Mouse (Mus musculus) embryonic facial prominence, embryonic 11.5 days (tissue): ENCODE measurements around the gene Pcsk5. TPM values are rescaled to one million over a fixed set of nuclear protein-coding genes. Genes with fewer than 3 reads are reported as not detected.
A peak's percentile ranks its signal among the peaks of the same experiment; 100 is the strongest.

Experiments used
- ATAC-seq: fragments of 200-750 bp; cut with Nextera tagmentation; replicated peaks from 2 replicates; pipeline ENCODE4 v1.8.0; 2017; ENCODE audit warnings: low read depth; ENCODE audit not compliant: insufficient number of reproducible peaks, low FRiP score, low TSS enrichment
- DNase-seq: peaks from one replicate; pipeline ENCODE4 v3.0.0-alpha.2; 2015; ENCODE audit warnings: low spot score
- H3K27ac ChIP-seq: fragments of 300-500 bp; sonication (generic); replicated peaks from 2 replicates; pipeline ENCODE4 v1.5.1; 2014; ENCODE audit warnings: mild to moderate bottlenecking, low read depth, low read length, control low read depth
- H3K27me3 ChIP-seq: fragments of 300-500 bp; sonication (generic); 2 replicates; pipeline ENCODE4 v1.6.1; 2014; ENCODE audit warnings: mild to moderate bottlenecking, low read length, moderate library complexity, mixed read lengths; ENCODE audit not compliant: control insufficient read depth, insufficient read depth
- H3K36me3 ChIP-seq: fragments of 300-500 bp; sonication (generic); replicated peaks from 2 replicates; pipeline ENCODE4 v1.6.1; 2014; ENCODE audit warnings: low read depth, mild to moderate bottlenecking, low read length, moderate library complexity, mixed read lengths; ENCODE audit not compliant: control insufficient read depth, insufficient read depth
- H3K4me1 ChIP-seq: fragments of 300-500 bp; sonication (generic); 2 replicates; pipeline ENCODE4 v1.6.1; 2014; ENCODE audit warnings: low read length, mixed read lengths; ENCODE audit not compliant: control insufficient read depth, insufficient read depth
- H3K4me2 ChIP-seq: fragments of 300-500 bp; sonication (generic); 2 replicates; pipeline ENCODE4 v1.6.1; 2014; ENCODE audit warnings: low read depth, mild to moderate bottlenecking, control low read depth, low read length, moderate library complexity
- H3K4me3 ChIP-seq: fragments of 300-500 bp; sonication (generic); 2 replicates; pipeline ENCODE4 v1.5.1; 2014; ENCODE audit warnings: low read depth, low read length, control low read depth
- H3K9ac ChIP-seq: fragments of 300-500 bp; sonication (generic); replicated peaks from 2 replicates; pipeline ENCODE4 v1.6.1; 2014; ENCODE audit warnings: mild to moderate bottlenecking, control low read depth, low read length
- H3K9me3 ChIP-seq: fragments of 300-500 bp; sonication (generic); replicated peaks from 2 replicates; pipeline ENCODE4 v1.6.1; 2016; ENCODE audit warnings: mild to moderate bottlenecking, low read length, inconsistent platforms, mixed read lengths; ENCODE audit not compliant: control insufficient read depth
- WGBS: fragments of 180-500 bp; shearing (Covaris S2); extraction: QIAGEN DNeasy Blood & Tissue Kit; methylation state at CpG from one replicate; pipeline ENCODE4 v1.1.7; 2014; 5-methylcytosine and 5-hydroxymethylcytosine counted together
- polyA plus RNA-seq: library from polyadenylated mRNA; unstranded; fragments of >200 nt; fragmentation: Nextera tagmentation; extraction: Ambion mirVana; gene quantifications from 2 replicates; pipeline ENCODE4 v1.2.1, GENCODE M21; 2014

Gene Pcsk5
- polyA plus RNA-seq, 1 experiment from 2014 or later: 17.0 TPM

DNA sequence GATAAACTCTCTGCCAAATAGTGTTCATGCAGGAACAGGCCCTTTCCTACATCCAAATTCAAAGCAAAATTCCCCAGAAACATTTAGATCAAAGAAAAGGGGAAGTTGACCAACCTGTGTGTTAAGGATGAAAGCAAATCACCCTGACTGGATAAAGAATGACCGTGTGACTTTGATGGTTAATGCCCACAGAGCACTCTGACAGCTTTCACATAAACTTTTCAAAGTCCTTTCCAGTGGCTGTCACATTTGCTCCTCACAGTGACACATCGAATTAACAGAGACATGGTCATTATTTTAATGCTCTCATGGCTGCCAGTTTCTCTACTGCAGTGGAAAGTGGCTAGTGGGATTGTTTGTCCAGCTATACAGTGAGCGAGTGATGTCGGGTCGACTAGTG lies 8.5 kb upstream of the Pcsk5 start:
- Histone ChIP-seq H3K36me3 (no peaks in the 10 kb centered on the region), H3K9ac (no peak overlapping the region), H3K9me3 (no peaks in the 10 kb centered on the region), H3K4me1 (no peaks in the 10 kb centered on the region), H3K4me2 (no peak overlapping the region), H3K27ac (no peak overlapping the region), H3K4me3 (no peak overlapping the region), H3K27me3 (no peaks in the 10 kb centered on the region)
- ATAC-seq (no peak), DNase-seq (no peak)
- WGBS: 74% methylated on average over 5 of the region's 5 CpGs

DNA sequence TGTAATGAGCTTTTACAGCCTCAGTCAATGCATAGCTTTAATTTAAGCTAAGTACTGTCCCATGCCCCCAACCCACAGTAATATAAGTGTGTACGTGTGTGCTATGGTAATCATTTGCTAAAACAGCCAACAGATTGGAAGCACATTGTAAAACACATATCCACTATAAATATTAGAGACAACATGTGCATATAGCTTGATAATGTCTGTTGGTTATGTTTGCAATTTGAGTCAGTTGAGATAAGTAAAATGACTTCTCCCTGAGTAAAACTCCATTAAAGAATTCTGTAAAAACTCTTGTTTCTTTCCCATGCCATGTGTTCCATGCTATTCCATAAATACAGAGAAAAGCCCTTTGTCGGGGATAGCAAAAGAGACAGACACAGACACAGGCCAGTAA lies 4.2 kb upstream of the Pcsk5 start:
- H3K4me2 ChIP-seq: no peak overlapping the region
- ATAC-seq: no peak

DNA sequence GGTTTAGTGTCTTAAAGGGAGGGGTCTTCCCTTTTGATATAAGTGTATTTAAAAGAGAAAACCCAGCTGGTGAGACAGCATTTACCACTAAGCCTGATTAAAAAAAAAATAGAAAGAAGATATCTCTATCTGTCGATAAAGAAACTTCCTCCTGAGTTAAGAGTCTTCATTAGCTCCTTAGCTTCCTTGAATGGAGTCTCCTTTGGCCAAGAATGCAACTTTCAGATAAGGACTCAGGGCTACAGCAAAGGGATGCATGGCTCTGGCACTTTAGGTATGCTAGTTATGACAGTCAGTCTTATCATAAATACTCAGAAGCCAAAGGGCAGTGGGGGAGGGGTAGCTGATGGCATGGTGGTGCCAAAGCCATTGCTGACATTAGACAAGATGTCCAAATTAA lies 2.4 kb upstream of the Pcsk5 start:
- Histone ChIP-seq H3K4me3 (no peak overlapping the region), H3K9me3 (no peaks in the 10 kb centered on the region), H3K27ac (no peak overlapping the region), H3K27me3 (no peaks in the 10 kb centered on the region), H3K4me2 (no peak overlapping the region), H3K4me1 (no peaks in the 10 kb centered on the region), H3K36me3 (no peaks in the 10 kb centered on the region), H3K9ac (no peak overlapping the region)
- no peak for ATAC-seq
- DNase-seq: no peak
- WGBS: 86% methylated on average over 1 of the region's 1 CpGs

More for the DNA sequence above, 4.2 kb upstream of the Pcsk5 start:
- Histone ChIP-seq H3K4me1 (no peaks in the 10 kb centered on the region), H3K36me3 (no peaks in the 10 kb centered on the region), H3K9ac (no peak overlapping the region), H3K27ac (no peak overlapping the region), H3K9me3 (no peaks in the 10 kb centered on the region), H3K27me3 (no peaks in the 10 kb centered on the region), H3K4me3 (no peak overlapping the region)
- DNase-seq: no peak
- WGBS: 77% methylated on average over 2 of the region's 2 CpGs

DNA sequence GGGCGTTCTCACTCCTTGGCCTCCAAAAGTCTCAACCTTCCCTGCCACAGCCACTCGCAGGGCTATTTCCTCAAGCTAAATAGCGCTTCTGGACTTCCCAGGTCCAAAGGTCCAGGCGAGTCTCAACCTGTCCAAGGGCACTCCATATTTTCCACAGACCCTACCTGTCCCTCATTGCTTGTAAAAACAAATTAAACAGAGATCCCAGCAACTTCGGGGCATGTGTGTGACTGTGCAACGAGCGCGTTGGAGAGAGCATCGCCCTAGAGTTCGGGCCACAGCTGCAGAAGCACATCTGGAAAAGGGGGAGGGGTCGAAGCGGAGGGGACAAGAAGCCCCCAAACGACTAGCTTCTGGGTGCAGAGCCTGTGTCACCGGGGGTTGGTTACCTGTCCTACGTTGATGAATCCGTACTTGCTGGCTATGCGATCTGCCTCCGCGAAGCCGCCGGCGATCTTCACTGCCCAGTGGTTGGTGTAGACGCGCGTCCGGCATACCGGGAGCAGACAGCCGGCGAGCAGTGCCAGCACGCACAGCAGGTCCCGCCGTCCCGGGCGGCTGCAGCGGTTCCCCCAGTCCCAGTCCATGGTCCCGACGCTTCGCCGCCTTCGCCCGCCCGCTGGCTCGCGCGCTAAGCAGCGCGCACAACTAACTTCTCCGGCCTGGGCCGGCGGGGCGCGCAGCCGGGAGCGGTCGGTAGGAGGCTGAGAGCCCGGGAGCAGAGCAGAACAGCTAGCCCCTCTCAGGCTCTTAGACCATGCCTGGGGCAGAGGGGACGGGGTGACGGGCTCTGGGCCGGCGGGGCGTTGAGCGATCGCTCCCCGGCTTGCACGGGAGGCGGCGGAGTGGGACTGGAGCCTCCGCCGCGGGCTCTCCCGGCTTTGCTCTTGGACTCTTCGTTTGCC lies 614 bp downstream of the Pcsk5 start:
- WGBS: under 1% methylated on average over 66 of the region's 72 CpGs
- Histone ChIP-seq H3K4me2 (peak overlapping the region; percentile 56), H3K27me3 (no peaks in the 10 kb centered on the region), H3K4me3 (peak overlapping the region; percentile 79), H3K9ac (peak overlapping the region; percentile 90), H3K27ac (peak overlapping the region; percentile 74), H3K9me3 (no peaks in the 10 kb centered on the region), H3K4me1 (no peaks in the 10 kb centered on the region), H3K36me3 (no peaks in the 10 kb centered on the region)
- ATAC-seq (peak; percentile 90), DNase-seq (peak; percentile 67)

DNA sequence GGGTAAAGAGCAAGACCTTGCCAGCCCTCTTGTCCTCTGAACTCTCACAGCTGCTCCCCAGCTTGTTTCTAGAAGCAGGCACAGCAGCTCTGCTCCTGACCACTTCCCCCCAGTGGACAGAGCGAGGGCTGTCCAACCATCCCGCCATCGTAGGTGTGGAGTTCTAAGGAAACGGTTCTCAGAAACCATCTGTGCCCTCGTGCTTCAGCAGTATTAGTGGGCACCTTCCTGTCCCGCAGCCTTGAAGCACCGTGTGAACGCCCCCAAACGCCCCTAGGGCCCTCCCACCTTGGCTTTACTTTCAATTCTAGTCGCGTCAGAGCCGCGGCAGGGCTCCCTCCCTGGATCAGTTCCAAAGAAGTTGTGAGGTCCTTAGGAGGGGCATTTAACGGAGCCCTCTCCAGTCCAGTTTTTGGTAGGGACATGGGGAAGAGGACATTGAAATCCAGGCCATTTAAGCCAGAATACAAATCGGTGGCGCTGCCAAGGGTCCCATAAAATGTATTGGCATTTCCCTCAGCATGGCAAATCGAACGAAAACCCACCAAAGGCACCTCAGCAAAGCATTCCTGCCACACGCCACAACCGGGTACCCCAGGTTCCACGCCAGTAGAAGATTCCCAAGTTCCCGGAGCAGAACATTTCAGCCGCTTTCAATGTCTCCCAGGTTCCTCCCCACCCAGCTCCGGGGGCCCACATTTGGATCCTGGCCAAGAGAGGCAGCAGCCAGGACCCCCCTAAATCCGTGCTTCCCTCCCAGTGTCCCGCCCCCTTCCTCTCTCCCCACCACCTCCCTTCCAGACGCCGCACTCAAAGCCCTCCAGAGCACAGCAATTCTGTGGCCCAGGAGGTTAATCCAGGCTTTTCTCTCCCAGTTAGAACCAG lies 1.5 kb downstream of the Pcsk5 start:
- H3K4me2 ChIP-seq: peak overlapping the region; percentile 56
- no peaks in the 10 kb centered on the region for H3K9me3 ChIP-seq
- DNase-seq (peak; percentile 58), ATAC-seq (no peak)
- WGBS: under 1% methylated on average over 28 of the region's 28 CpGs
- peak overlapping the region; percentile 79 for H3K4me3 ChIP-seq
- H3K27ac ChIP-seq: no peak overlapping the region
- no peaks in the 10 kb centered on the region for H3K4me1 ChIP-seq
- peak overlapping the region; percentile 90 for H3K9ac ChIP-seq
- no peaks in the 10 kb centered on the region for H3K27me3 ChIP-seq
- no peaks in the 10 kb centered on the region for H3K36me3 ChIP-seq

DNA sequence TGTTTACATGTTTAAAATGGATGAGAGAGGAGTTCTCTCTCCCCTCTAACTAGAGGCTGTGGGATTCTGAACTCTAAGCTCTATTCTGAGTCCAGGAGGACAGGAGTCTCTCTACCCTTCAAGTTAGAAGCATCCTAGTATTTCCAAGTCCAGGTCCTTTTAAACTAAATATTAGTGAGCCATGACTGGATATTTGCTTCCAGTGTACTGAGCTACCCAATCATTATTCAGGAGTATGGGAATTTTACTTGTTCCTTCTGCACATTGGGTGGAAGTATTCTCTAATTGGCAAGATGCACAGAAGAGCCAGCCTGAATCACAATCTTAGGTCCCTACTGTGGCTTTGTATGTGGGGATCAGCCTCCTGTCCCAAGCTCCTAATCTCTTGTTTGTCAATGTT lies 2.5 kb downstream of the Pcsk5 start:
- no peak overlapping the region for H3K9ac ChIP-seq
- H3K27me3 ChIP-seq: no peaks in the 10 kb centered on the region
- no peak overlapping the region; the same call in 1 of the 2 replicates for H3K4me2 ChIP-seq
- peak overlapping the region; percentile 79; the same call in 1 of the 2 replicates for H3K4me3 ChIP-seq
- H3K4me1 ChIP-seq: no peaks in the 10 kb centered on the region
- H3K27ac ChIP-seq: no peak overlapping the region
- H3K36me3 ChIP-seq: no peaks in the 10 kb centered on the region
- DNase-seq (no peak), ATAC-seq (no peak)
- H3K9me3 ChIP-seq: no peaks in the 10 kb centered on the region

DNA sequence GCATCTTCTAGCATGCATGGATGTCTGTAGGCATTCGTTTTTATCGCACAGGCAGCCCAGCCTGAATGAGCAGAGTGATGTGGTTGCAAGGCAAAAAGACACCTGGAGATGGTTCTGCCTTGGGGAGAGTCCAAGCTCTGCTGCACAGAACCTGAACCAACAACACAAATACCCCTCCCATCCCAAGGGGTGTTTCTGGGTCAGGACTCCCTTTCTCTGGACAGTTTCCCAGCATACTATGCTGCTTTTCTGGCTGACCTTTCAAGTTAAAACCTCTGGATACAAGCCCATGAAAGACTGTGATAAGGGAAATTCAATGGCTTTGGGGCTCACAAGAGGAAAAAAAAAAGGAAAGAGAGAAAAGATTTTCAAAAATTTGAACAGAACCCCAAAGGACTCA lies 6.1 kb downstream of the Pcsk5 start:
- WGBS: 91% methylated on average over 2 of the region's 2 CpGs
- Histone ChIP-seq H3K27ac (no peak overlapping the region), H3K27me3 (no peaks in the 10 kb centered on the region), H3K4me1 (no peaks in the 10 kb centered on the region), H3K4me2 (no peak overlapping the region), H3K9ac (no peak overlapping the region), H3K4me3 (no peak overlapping the region), H3K36me3 (no peaks in the 10 kb centered on the region), H3K9me3 (no peaks in the 10 kb centered on the region)
- ATAC-seq: no peak
- DNase-seq: no peak

DNA sequence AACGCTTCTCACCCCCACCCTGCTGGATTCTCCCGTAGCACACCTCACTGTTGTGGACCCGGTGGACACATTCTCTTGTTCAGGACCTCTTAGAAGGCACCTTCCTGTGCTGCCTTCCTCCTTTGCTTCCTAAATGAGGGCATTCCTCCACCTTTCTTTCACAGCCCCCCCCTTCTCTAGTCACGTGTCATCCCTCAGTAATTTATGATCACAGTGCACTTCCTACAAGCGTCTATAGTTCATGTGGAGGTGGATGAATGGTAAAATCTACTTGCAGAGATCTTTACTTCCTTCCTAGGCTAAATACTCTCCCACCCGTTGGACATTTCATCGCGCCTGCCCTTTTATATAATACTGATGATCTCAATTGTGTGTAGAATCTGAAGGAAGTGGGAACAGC lies 9.0 kb downstream of the Pcsk5 start:
- DNase-seq (no peak), ATAC-seq (no peak)
- 87% methylated on average over 8 of the region's 8 CpGs for WGBS
- Histone ChIP-seq H3K9me3 (no peaks in the 10 kb centered on the region), H3K36me3 (no peaks in the 10 kb centered on the region), H3K9ac (no peak overlapping the region), H3K4me2 (no peak overlapping the region), H3K4me3 (no peak overlapping the region), H3K27ac (no peak overlapping the region), H3K27me3 (no peaks in the 10 kb centered on the region), H3K4me1 (no peaks in the 10 kb centered on the region)
